Mouse (Mus musculus) neural tube, embryonic 15.5 days (tissue): ENCODE measurements at regions not wholly inside any gene's neighbourhood (a gene's known extent, or its start where the extent isn't known, plus 50 kb on each side); places are given as distances from the start of the nearest gene placed in this dataset.
A peak's percentile ranks its signal among the peaks of the same experiment; 100 is the strongest.

Experiments
- ATAC-seq: fragments of 200-750 bp; cut with Nextera tagmentation; 2 replicates; pipeline ENCODE4 v1.8.0; 2017; ENCODE audit warnings: mild to moderate bottlenecking, moderate TSS enrichment, moderate library complexity; ENCODE audit not compliant: low FRiP score
- H3K27ac ChIP-seq: fragments of 300-500 bp; sonication (generic); replicated peaks from 2 replicates; pipeline ENCODE4 v1.5.1; 2015; ENCODE audit warnings: mild to moderate bottlenecking, inconsistent platforms
- H3K27me3 ChIP-seq: fragments of 300-500 bp; sonication (generic); replicated peaks from 2 replicates; pipeline ENCODE4 v1.6.1; 2015; ENCODE audit warnings: inconsistent platforms
- H3K36me3 ChIP-seq: fragments of 300-500 bp; sonication (generic); 2 replicates; pipeline ENCODE4 v1.6.1; 2015; ENCODE audit warnings: inconsistent platforms
- H3K4me1 ChIP-seq: fragments of 300-500 bp; sonication (generic); 2 replicates; pipeline ENCODE4 v1.6.1; 2015; ENCODE audit warnings: inconsistent platforms
- H3K4me2 ChIP-seq: fragments of 300-500 bp; sonication (generic); 2 replicates; pipeline ENCODE4 v1.6.1; 2015; ENCODE audit warnings: inconsistent platforms, mild to moderate bottlenecking, moderate library complexity
- H3K4me3 ChIP-seq: fragments of 300-500 bp; sonication (generic); replicated peaks from 2 replicates; pipeline ENCODE4 v1.5.1; 2015; ENCODE audit warnings: mild to moderate bottlenecking, inconsistent platforms
- H3K9ac ChIP-seq: fragments of 300-500 bp; sonication (generic); replicated peaks from 2 replicates; pipeline ENCODE4 v1.6.1; 2015; ENCODE audit warnings: mild to moderate bottlenecking, inconsistent platforms
- H3K9me3 ChIP-seq: fragments of 300-500 bp; sonication (generic); replicated peaks from 2 replicates; pipeline ENCODE4 v1.6.1; 2016; ENCODE audit warnings: inconsistent platforms
- WGBS: fragments of 180-500 bp; shearing (Covaris S2); methylation state at CpG from one replicate; pipeline ENCODE4 v1.1.7; 2015; ENCODE audit warnings: mixed read lengths; 5-methylcytosine and 5-hydroxymethylcytosine counted together

DNA sequence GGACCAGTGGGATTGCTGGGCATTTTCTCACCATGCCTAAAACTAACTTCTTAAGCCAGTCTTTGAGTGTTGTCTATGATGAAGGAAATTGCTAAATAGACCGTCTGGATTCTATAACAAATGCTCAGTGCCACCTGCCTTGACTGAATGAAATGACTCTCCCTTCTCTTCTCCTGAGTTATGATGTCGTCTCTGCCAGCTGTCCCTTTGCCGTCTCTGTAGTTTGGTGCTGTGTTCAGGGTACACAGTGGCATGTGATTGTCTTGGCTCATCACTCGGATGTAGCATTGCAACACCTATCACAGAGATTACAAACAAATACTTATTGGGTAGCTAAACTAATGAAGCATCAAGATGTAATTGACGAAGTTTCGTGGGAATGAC, 331.3 kb downstream of the Sorl1 start:
- no peak for ATAC-seq
- Histone ChIP-seq H3K36me3 (no peaks in the 10 kb centered on the region), H3K9me3 (no peaks in the 10 kb centered on the region), H3K27me3 (no peaks in the 10 kb centered on the region), H3K9ac (no peak overlapping the region), H3K4me2 (no peak overlapping the region), H3K4me1 (0 out of 2 replicates have a peak, but pooled peaks cover 7% of the 10 kb centered on the region), H3K4me3 (no peak overlapping the region), H3K27ac (no peak overlapping the region)
- 53% methylated on average over 6 of the region's 6 CpGs for WGBS

- Histone ChIP-seq H3K36me3 (no peaks in the 10 kb centered on the region), H3K9ac (no peak overlapping the region), H3K4me1 (0 out of 2 replicates have a peak, but pooled peaks cover 7% of the 10 kb centered on the region), H3K27me3 (no peaks in the 10 kb centered on the region), H3K4me2 (no peak overlapping the region), H3K4me3 (no peak overlapping the region), H3K27ac (no peak overlapping the region; the same call in 1 of the 2 replicates), H3K9me3 (no peaks in the 10 kb centered on the region)
- WGBS: 67% methylated on average over 4 of the region's 4 CpGs
- no peak for ATAC-seq
These were observed 331.8 kb downstream of the Sorl1 start for GRCm38 (mm10) chr9:41792173-41792829.

- H3K4me1 ChIP-seq: 0 out of 2 replicates have a peak, but pooled peaks cover 7% of the 10 kb centered on the region
- 72% methylated on average over 5 of the region's 5 CpGs for WGBS
- H3K27me3 ChIP-seq: no peaks in the 10 kb centered on the region
- no peak overlapping the region; the same call in 1 of the 2 replicates for H3K27ac ChIP-seq
- no peak overlapping the region for H3K4me3 ChIP-seq
- no peaks in the 10 kb centered on the region for H3K9me3 ChIP-seq
- ATAC-seq: peak; percentile 63; the same call in 1 of the 2 replicates
- no peak overlapping the region for H3K9ac ChIP-seq
- H3K4me2 ChIP-seq: no peak overlapping the region
- no peaks in the 10 kb centered on the region for H3K36me3 ChIP-seq
These were observed 332.5 kb downstream of the Sorl1 start for GRCm38 (mm10) chr9:41791501-41792172.

GRCm38 (mm10) chr9:41785131-41785530, 339.0 kb downstream of the Sorl1 start:
- no peaks in the 10 kb centered on the region for H3K36me3 ChIP-seq
- no peak for ATAC-seq
- H3K27me3 ChIP-seq: no peaks in the 10 kb centered on the region
- no peak overlapping the region for H3K27ac ChIP-seq
- WGBS: 78% methylated on average over 3 of the region's 3 CpGs
- H3K4me3 ChIP-seq: no peak overlapping the region
- no peak overlapping the region for H3K9ac ChIP-seq
- H3K4me1 ChIP-seq: no peaks in the 10 kb centered on the region
- no peaks in the 10 kb centered on the region for H3K9me3 ChIP-seq
- no peak overlapping the region for H3K4me2 ChIP-seq

DNA sequence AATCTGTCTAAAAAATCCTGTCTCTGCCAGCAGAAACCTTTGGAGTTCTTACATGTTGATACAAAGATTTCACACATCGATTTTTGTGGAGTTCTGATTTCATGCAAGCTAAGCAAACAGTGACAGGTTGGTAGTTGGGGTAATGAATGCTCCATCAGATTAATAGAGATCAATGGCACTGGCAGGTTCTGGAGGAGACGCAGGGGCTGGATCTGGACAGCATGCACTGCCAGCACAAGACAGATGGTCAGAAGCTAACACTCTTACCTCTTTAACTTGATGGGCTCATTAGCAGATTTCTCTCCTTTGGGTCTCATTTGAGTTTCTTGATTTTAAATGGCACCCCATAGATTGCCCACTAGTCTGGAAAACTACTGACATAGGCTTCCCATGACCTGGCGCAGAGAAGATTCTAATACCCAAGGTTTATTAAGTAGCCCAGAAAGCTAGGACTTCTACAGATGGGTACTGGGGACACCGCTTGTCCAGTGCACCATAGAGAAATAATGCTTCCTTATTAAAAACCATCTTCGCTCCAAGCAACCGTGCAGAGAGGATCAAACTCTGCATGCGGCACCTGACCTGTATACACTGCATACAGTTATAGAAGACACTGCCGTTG, 351.7 kb downstream of the Sorl1 start:
- no peaks in the 10 kb centered on the region for H3K27me3 ChIP-seq
- no peaks in the 10 kb centered on the region for H3K9me3 ChIP-seq
- no peaks in the 10 kb centered on the region for H3K36me3 ChIP-seq
- no peak for ATAC-seq
- H3K4me1 ChIP-seq: 0 out of 2 replicates have a peak, but pooled peaks cover 4% of the 10 kb centered on the region
- no peak overlapping the region for H3K4me3 ChIP-seq
- no peak overlapping the region for H3K4me2 ChIP-seq
- no peak overlapping the region for H3K27ac ChIP-seq
- WGBS: 78% methylated on average over 8 of the region's 8 CpGs
- H3K9ac ChIP-seq: no peak overlapping the region

- Histone ChIP-seq H3K4me1 (peaks cover 10% of the 10 kb centered on the region), H3K4me3 (no peak overlapping the region), H3K27me3 (no peaks in the 10 kb centered on the region), H3K9ac (no peak overlapping the region), H3K9me3 (no peaks in the 10 kb centered on the region), H3K36me3 (no peaks in the 10 kb centered on the region), H3K4me2 (no peak overlapping the region), H3K27ac (no peak overlapping the region)
- WGBS: 77% methylated on average over 1 of the region's 1 CpGs
- ATAC-seq: no peak
These were observed 352.8 kb downstream of the Sorl1 start for GRCm38 (mm10) chr9:41771276-41771675.

GRCm38 (mm10) chr9:41768316-41768715, 355.8 kb downstream of the Sorl1 start:
- H3K4me1 ChIP-seq: peaks cover 12% of the 10 kb centered on the region
- WGBS: 93% methylated on average over 3 of the region's 3 CpGs

GRCm38 (mm10) chr9:41766533-41766920, 357.6 kb downstream of the Sorl1 start:
- H3K9me3 ChIP-seq: no peaks in the 10 kb centered on the region
- H3K4me1 ChIP-seq: peaks cover 8% of the 10 kb centered on the region
- H3K36me3 ChIP-seq: no peaks in the 10 kb centered on the region
- WGBS: 8% methylated on average over 4 of the region's 4 CpGs
- ATAC-seq: peak; percentile 72; the same call in 1 of the 2 replicates
- H3K4me2 ChIP-seq: no peak overlapping the region
- H3K27me3 ChIP-seq: no peaks in the 10 kb centered on the region
- H3K9ac ChIP-seq: no peak overlapping the region
- H3K4me3 ChIP-seq: no peak overlapping the region
- peak overlapping the region; percentile 67 for H3K27ac ChIP-seq

More at GRCm38 (mm10) chr9:41768316-41768715, 355.8 kb downstream of the Sorl1 start:
- Histone ChIP-seq H3K4me3 (no peak overlapping the region), H3K9me3 (no peaks in the 10 kb centered on the region), H3K27ac (no peak overlapping the region), H3K36me3 (no peaks in the 10 kb centered on the region), H3K4me2 (no peak overlapping the region), H3K27me3 (no peaks in the 10 kb centered on the region), H3K9ac (no peak overlapping the region)
- ATAC-seq: no peak

GRCm38 (mm10) chr9:41765816-41766532, 358.1 kb downstream of the Sorl1 start:
- no peak overlapping the region for H3K4me3 ChIP-seq
- H3K9ac ChIP-seq: no peak overlapping the region
- H3K36me3 ChIP-seq: no peaks in the 10 kb centered on the region
- no peak for ATAC-seq
- H3K4me1 ChIP-seq: peaks cover 14% of the 10 kb centered on the region
- no peaks in the 10 kb centered on the region for H3K9me3 ChIP-seq
- H3K27ac ChIP-seq: peak overlapping the region; percentile 67
- no peaks in the 10 kb centered on the region for H3K27me3 ChIP-seq
- WGBS: 88% methylated on average over 6 of the region's 6 CpGs
- no peak overlapping the region for H3K4me2 ChIP-seq

DNA sequence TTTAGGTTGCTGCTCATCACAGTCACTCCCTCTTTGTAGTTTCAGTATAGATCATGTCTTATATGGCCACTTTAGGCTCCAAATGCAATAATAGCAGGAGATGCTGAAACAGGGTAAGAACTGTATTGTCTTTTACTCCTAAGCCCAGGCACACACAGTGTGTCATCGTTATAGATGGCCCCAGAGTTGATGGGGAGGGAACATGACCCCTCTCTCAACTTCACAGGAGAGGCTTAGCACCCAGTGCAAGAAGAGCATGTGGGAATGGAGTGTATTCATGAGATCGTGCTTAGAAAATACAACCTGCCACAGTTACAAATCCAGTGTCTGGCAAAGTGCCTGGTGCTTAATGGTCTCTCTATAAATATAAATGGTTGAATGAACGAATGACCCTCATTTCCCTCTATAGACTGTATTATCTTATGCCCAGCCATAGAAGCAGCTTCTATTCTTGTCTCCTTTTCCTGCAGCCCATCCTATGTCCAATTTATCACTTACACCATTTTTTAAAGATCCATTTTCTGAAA, 363.0 kb downstream of the Sorl1 start:
- no peak overlapping the region for H3K4me2 ChIP-seq
- H3K27me3 ChIP-seq: no peaks in the 10 kb centered on the region
- no peaks in the 10 kb centered on the region for H3K9me3 ChIP-seq
- H3K4me1 ChIP-seq: peaks cover 9% of the 10 kb centered on the region; the same call in 1 of the 2 replicates
- H3K9ac ChIP-seq: no peak overlapping the region
- 0 out of 2 replicates have a peak overlapping the region, but pooled peaks have one; percentile 23 for H3K27ac ChIP-seq
- no peaks in the 10 kb centered on the region for H3K36me3 ChIP-seq
- no peak overlapping the region for H3K4me3 ChIP-seq
- no peak for ATAC-seq
- 23% methylated on average over 3 of the region's 3 CpGs for WGBS

GRCm38 (mm10) chr9:41754434-41755002, 369.6 kb downstream of the Sorl1 start:
- WGBS: 57% methylated on average over 6 of the region's 6 CpGs
- H3K4me2 ChIP-seq: no peak overlapping the region
- ATAC-seq: no peak; the same call in 1 of the 2 replicates

More at GRCm38 (mm10) chr9:41754434-41755002, 369.6 kb downstream of the Sorl1 start:
- H3K4me1 ChIP-seq: peaks cover 8% of the 10 kb centered on the region
- no peaks in the 10 kb centered on the region for H3K27me3 ChIP-seq
- H3K9ac ChIP-seq: no peak overlapping the region
- no peak overlapping the region for H3K27ac ChIP-seq
- H3K4me3 ChIP-seq: no peak overlapping the region
- H3K36me3 ChIP-seq: no peaks in the 10 kb centered on the region
- no peaks in the 10 kb centered on the region for H3K9me3 ChIP-seq
